ENCODE assay signal across 10 mouse cellular contexts in genomic region chr1:184052331-184052730, GRCm38 (mm10). TPM values are rescaled to one million over a fixed set of nuclear protein-coding genes. Genes with fewer than 3 reads are reported as not detected.
DNase-seq lines count a peak whose midpoint lies in the region; ATAC-seq and TF ChIP-seq lines count a peak whose summit lies in the region.
"Had no signal": no experiment of that assay in that cellular context is flagged by ENCODE, and none has a peak within 500 bp of the region (broad histone marks: within the 10 kb centered on the region; RNA-seq: fewer than 3 reads in every experiment).

No protein-coding gene starts in this region.

- TF ChIP-seq CTCF in Patski (IDR thresholded peaks at IDR 0.05): no peak

- CTCF ChIA-PET in Patski (lab: Charles Lee): interaction anchor here (1.3 to 1.4 kb wide), 2 partner anchors 9 to 15 kb away, joined by 4 to 5 read pairs; no protein-coding TSS in a partner anchor

- no peaks in the 10 kb centered on the region for H3K9me3 ChIP-seq in heart, embryonic 14.5 days (ENCODE audit: control insufficient read depth, low read length)
- H3K9me3 ChIP-seq in intestine, embryonic 16.5 days (ENCODE audit: control insufficient read depth, low read length): no peaks in the 10 kb centered on the region
- H3K9me3 ChIP-seq: hindbrain, embryonic 10.5 days had no signal

- DNase-seq in heart, postnatal 36 days: no peak
- peak; percentile 60 for DNase-seq in CD4-positive, CD25-positive, alpha-beta regulatory T cell, adult 2 months (ENCODE audit: low read depth, low spot score)
- DNase-seq in Patski (ENCODE audit: low read depth, low spot score): no peak
- DNase-seq in Muller cell, postnatal 12 days (ENCODE audit: inconsistent ontology term): no peak
- DNase-seq in urinary bladder, adult 18-20 months (ENCODE audit: low spot score in 2 of 2): no peak
- DNase-seq: right cerebral cortex, postnatal 4 days; thymus, postnatal 4 days had no signal

- no peak overlapping the region for H3K4me3 ChIP-seq in heart, embryonic 14.5 days (ENCODE audit: control insufficient read depth in 1 of 2, insufficient read depth in 1 of 2, low read depth in 1 of 2, low read length in 2 of 2)
- H3K4me3 ChIP-seq in intestine, embryonic 16.5 days (ENCODE audit: low read length): no peak overlapping the region
- H3K4me3 ChIP-seq: hindbrain, embryonic 10.5 days had no signal

- 31% methylated on average over 4 of the region's 4 CpGs for WGBS in heart, embryonic 14.5 days
- 60% methylated on average over 4 of the region's 4 CpGs for WGBS in intestine, embryonic 16.5 days

- peak overlapping the region; percentile 50 for H3K9ac ChIP-seq in heart, embryonic 14.5 days (ENCODE audit: low read length)
- 0 out of 2 replicates have a peak overlapping the region, but pooled peaks have one; percentile 29 for H3K9ac ChIP-seq in intestine, embryonic 16.5 days (ENCODE audit: low read depth, low read length)

- H3K27me3 ChIP-seq in heart, embryonic 14.5 days (ENCODE audit: control insufficient read depth, insufficient read depth, low read length): no peaks in the 10 kb centered on the region
- no peaks in the 10 kb centered on the region for H3K27me3 ChIP-seq in Patski
- no peaks in the 10 kb centered on the region for H3K27me3 ChIP-seq in intestine, embryonic 16.5 days (replicated peaks; ENCODE audit: control insufficient read depth, insufficient read depth, low read length)

- H3K27ac ChIP-seq in heart, embryonic 14.5 days (replicated peaks in 1 of 2; ENCODE audit: control insufficient read depth in 1 of 2, insufficient read depth in 1 of 2, low read depth in 2 of 2, low read length in 2 of 2): peak overlapping the region; percentile 78 to 84
- no peak overlapping the region for H3K27ac ChIP-seq in intestine, embryonic 16.5 days (ENCODE audit: low read length)
- H3K27ac ChIP-seq: hindbrain, embryonic 10.5 days had no signal

- in situ Hi-C loops in Patski (cut with MboI; ENCODE audit: low pct_unique_long_range_greater_than_20kb): no loop called here

- peak overlapping the region; percentile 34 for H3K4me2 ChIP-seq in heart, embryonic 14.5 days (ENCODE audit: low read length)
- H3K4me2 ChIP-seq in intestine, embryonic 16.5 days (ENCODE audit: low read depth, low read length): no peak overlapping the region

- H3K36me3 ChIP-seq in heart, embryonic 14.5 days (ENCODE audit: control insufficient read depth, insufficient read depth, low read length): no peaks in the 10 kb centered on the region
- no peaks in the 10 kb centered on the region for H3K36me3 ChIP-seq in intestine, embryonic 16.5 days (ENCODE audit: control insufficient read depth, insufficient read depth, low read length)
- H3K36me3 ChIP-seq: hindbrain, embryonic 10.5 days had no signal

- intact Hi-C loops in heart, postnatal 36 days (cut with DNase I): loop anchor here (5.0 kb wide), 1 partner anchor 120 kb away; no protein-coding TSS in a partner anchor

- POLR2A ChIA-PET in Patski (lab: Charles Lee): no interaction called here

- ATAC-seq in heart, embryonic 14.5 days (ENCODE audit: insufficient number of reproducible peaks, insufficient read depth, low FRiP score, low read depth): no peak
- peak; percentile 17 for ATAC-seq in Patski
- ATAC-seq in intestine, embryonic 16.5 days: no peak

- H3K4me1 ChIP-seq in heart, embryonic 14.5 days (ENCODE audit: control insufficient read depth in 2 of 2, insufficient read depth in 2 of 2, low read length in 2 of 2): peaks cover 30 to 53% of the 10 kb centered on the region in 2 experiments
- peaks cover 19% of the 10 kb centered on the region for H3K4me1 ChIP-seq in intestine, embryonic 16.5 days (ENCODE audit: control insufficient read depth, insufficient read depth, low read length)

RNA-seq across cellular contexts. Expression of gene 1700056E22Rik, which starts 18.2 kb away (rescaled TPM):
- polyA plus RNA-seq in heart, embryonic 14.5 days (2014; fragmentation: Nextera tagmentation; extraction: Ambion mirVana): 2.0 and 2.4 TPM in 2 replicates
- total RNA-seq in heart, postnatal 36 days (2021): 1 to 10 TPM; 1.0 to 1.2 TPM
- 3.4 TPM for polyA plus RNA-seq in Patski (2021)
- polyA plus RNA-seq in intestine, embryonic 16.5 days (2015; fragmentation: Nextera tagmentation; extraction: Ambion mirVana): 1.0 and 1.5 TPM in 2 replicates

RNA-seq across cellular contexts. Expression of gene Dusp10, which starts 39.2 kb away (rescaled TPM):
- polyA plus RNA-seq in heart, embryonic 14.5 days (2014; fragmentation: Nextera tagmentation; extraction: Ambion mirVana): 9.7 and 10.5 TPM in 2 replicates
- 1 to 10 TPM; 4.6 to 9.2 TPM for total RNA-seq in heart, postnatal 36 days (2021)
- polyA plus RNA-seq in Patski (2021): 31.3 TPM
- polyA plus RNA-seq in intestine, embryonic 16.5 days (2015; fragmentation: Nextera tagmentation; extraction: Ambion mirVana): 10.9 and 11.0 TPM in 2 replicates
